Mouse (Mus musculus) limb, embryonic 14.5 days (tissue): Measurements from ENCODE around the gene Gtf2e1. TPM values are rescaled to one million over a fixed set of nuclear protein-coding genes. Genes with fewer than 3 reads are reported as not detected.

Experiments
- ATAC-seq: fragments of 200-750 bp; cut with Nextera tagmentation; 2 replicates; pipeline ENCODE4 v1.8.0; 2017; ENCODE audit warnings: low read depth, moderate number of reproducible peaks, moderate TSS enrichment; ENCODE audit not compliant: low FRiP score
- DNase-seq: peaks from one replicate; pipeline ENCODE4 v3.0.0-alpha.2; 2015; ENCODE audit warnings: low spot score
- H3K27ac ChIP-seq: fragments of 300-500 bp; sonication (generic); replicated peaks from 2 replicates; pipeline ENCODE4 v1.5.1; 2014; ENCODE audit warnings: low read depth, mild to moderate bottlenecking, low read length, moderate library complexity, mixed read lengths
- H3K27me3 ChIP-seq: fragments of 300-500 bp; sonication (generic); 2 replicates; pipeline ENCODE4 v1.6.1; 2014; ENCODE audit warnings: low read length, mixed read lengths; ENCODE audit not compliant: control insufficient read depth, insufficient read depth
- H3K36me3 ChIP-seq: fragments of 300-500 bp; sonication (generic); 2 replicates; pipeline ENCODE4 v1.6.1; 2014; ENCODE audit warnings: mild to moderate bottlenecking, low read length, moderate library complexity, mixed read lengths; ENCODE audit not compliant: control insufficient read depth, insufficient read depth
- H3K4me1 ChIP-seq: fragments of 300-500 bp; sonication (generic); 2 replicates; pipeline ENCODE4 v1.6.1; 2014; ENCODE audit warnings: antibody characterized with exemption, low read length, mixed read lengths; ENCODE audit not compliant: control insufficient read depth, insufficient read depth
- H3K4me2 ChIP-seq: fragments of 300-500 bp; sonication (generic); replicated peaks from 2 replicates; pipeline ENCODE4 v1.6.1; 2014; ENCODE audit warnings: low read depth, mild to moderate bottlenecking, low read length, moderate library complexity; ENCODE audit not compliant: severe bottlenecking
- H3K4me3 ChIP-seq: fragments of 300-500 bp; sonication (generic); replicated peaks from 2 replicates; pipeline ENCODE4 v1.5.1; 2014; ENCODE audit warnings: low read length
- H3K9ac ChIP-seq: fragments of 300-500 bp; sonication (generic); 2 replicates; pipeline ENCODE4 v1.6.1; 2014; ENCODE audit warnings: mild to moderate bottlenecking, low read depth, low read length, moderate library complexity; ENCODE audit not compliant: severe bottlenecking
- H3K9me3 ChIP-seq: fragments of 300-500 bp; sonication (generic); 2 replicates; pipeline ENCODE4 v1.6.1; 2016; ENCODE audit warnings: low read length; ENCODE audit not compliant: control insufficient read depth
- POLR2A ChIP-seq: fragments of 200-500 bp; IDR thresholded peaks from 2 replicates; pipeline ENCODE4 v1.8.0; 2012; ENCODE audit warnings: inconsistent platforms, mild to moderate bottlenecking, moderate library complexity, borderline replicate concordance; ENCODE audit not compliant: insufficient read depth, insufficient read length; ENCODE audit errors: extremely low read depth
- WGBS: fragments of 180-500 bp; shearing (Covaris S2); extraction: QIAGEN DNeasy Blood & Tissue Kit; methylation state at CpG from one replicate; pipeline ENCODE4 v1.1.7; 2014; 5-methylcytosine and 5-hydroxymethylcytosine counted together
- polyA plus RNA-seq, 2 experiments: library from polyadenylated mRNA; depleted of rRNA in 1 of 2; stranded (reverse) in 1 of 2; unstranded in 1 of 2; fragments of >200 nt; fragmentation: Nextera tagmentation in 1 of 2; extraction: Ambion mirVana in 1 of 2; gene quantifications; 2 replicates each; pipeline versions ENCODE4 v1.2.1 to v1.2.3; 2012 to 2014

Gene Gtf2e1
- polyA plus RNA-seq, 2 experiments: 23.0 to 28.2 TPM

DNA sequence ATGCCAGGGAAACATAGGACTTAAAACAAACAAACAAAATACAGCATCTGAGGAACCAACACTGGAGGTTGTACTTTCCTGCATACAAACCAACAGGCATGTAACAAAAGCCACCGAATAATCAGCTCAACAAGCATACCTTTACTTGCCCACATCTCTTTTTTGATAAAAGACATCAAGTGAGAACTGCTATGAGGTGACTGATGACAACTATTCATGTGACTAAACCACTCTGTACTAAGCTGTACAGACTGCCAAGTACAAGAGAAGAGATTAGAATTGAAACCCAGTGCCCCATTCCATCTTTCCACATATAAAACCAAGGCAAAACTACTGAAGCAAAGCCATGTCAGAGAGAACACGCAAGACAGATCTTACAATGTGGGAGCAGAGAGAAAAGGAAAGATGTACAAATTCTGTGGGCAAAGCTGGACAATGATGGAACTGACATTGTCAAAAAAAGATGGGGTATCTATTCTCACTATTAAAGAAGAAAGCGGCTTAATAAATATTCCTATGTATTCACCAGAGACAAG is 12.8 kb downstream of the Gtf2e1 start:
- Histone ChIP-seq H3K9ac (no peak overlapping the region), H3K27ac (no peak overlapping the region), H3K4me2 (no peak overlapping the region), H3K9me3 (no peaks in the 10 kb centered on the region), H3K4me3 (no peak overlapping the region), H3K27me3 (no peaks in the 10 kb centered on the region), H3K4me1 (no peaks in the 10 kb centered on the region), H3K36me3 (peaks cover 20% of the 10 kb centered on the region)
- TF ChIP-seq POLR2A: no peak
- no peak for DNase-seq
- 96% methylated on average over 3 of the region's 3 CpGs for WGBS
- no peak for ATAC-seq

DNA sequence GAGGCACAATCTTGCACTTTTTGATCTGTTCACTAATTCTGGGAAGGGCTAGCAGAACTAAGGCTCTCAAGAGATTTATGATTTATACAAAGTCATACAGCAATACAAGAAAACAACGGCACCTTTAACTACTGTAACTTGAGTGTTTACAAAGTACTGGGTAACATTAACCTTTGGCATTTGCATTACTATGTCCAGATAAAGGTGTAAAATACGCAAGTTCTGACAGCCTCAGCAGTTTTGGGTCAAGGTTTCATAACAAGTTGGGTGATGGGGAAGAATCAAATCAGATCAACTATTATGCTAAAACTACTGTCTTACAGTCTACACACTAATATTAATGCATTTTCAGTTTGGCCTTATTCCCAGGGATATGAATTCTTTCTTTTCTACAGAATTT is 14.5 kb downstream of the Gtf2e1 start:
- no peak for DNase-seq
- 95% methylated on average over 2 of the region's 2 CpGs for WGBS
- no peak for ATAC-seq
- H3K4me1 ChIP-seq: no peaks in the 10 kb centered on the region
- H3K4me3 ChIP-seq: no peak overlapping the region
- no peak overlapping the region for H3K27ac ChIP-seq
- peaks cover 5% of the 10 kb centered on the region; the same call in 1 of the 2 replicates for H3K9me3 ChIP-seq
- H3K27me3 ChIP-seq: no peaks in the 10 kb centered on the region
- no peak overlapping the region for H3K4me2 ChIP-seq
- no peak for TF ChIP-seq POLR2A
- H3K9ac ChIP-seq: no peak overlapping the region
- H3K36me3 ChIP-seq: peaks cover 34% of the 10 kb centered on the region

DNA sequence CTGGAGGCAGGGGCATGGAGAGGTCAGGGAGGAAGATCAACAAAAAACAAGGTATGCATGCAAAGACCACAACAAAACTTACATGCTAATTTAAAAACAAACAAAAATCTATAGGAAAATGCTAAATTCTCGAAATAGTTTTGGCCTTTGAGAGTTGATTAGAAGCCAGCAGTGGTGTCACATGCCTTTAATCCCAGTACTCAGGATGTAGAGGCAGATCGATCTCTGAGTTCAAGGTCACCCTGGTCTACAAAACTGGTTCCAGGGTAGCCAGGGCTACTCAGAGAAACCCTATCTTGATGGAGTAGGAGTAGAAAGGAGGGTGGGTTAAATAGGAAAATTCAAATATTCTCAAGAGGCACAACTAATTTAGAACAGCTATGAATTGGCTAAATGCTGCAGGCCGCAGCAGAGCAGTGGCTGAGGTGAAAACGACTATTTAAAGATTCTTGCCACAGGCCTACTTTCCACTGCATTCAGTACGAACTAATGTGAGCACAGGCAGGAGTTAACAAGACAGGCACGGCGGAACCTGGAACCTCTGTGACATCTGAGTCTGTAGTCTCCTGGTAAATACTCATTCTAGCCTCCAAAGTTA is 17.4 kb downstream of the Gtf2e1 start:
- H3K9me3 ChIP-seq: peaks cover 5% of the 10 kb centered on the region; the same call in 1 of the 2 replicates
- no peaks in the 10 kb centered on the region for H3K4me1 ChIP-seq
- ATAC-seq (no peak), DNase-seq (no peak)
- H3K36me3 ChIP-seq: peaks cover 46% of the 10 kb centered on the region
- H3K4me2 ChIP-seq: no peak overlapping the region
- 86% methylated on average over 7 of the region's 7 CpGs for WGBS
- H3K4me3 ChIP-seq: no peak overlapping the region
- H3K27me3 ChIP-seq: no peaks in the 10 kb centered on the region
- TF ChIP-seq POLR2A: no peak
- no peak overlapping the region for H3K27ac ChIP-seq
- no peak overlapping the region for H3K9ac ChIP-seq

DNA sequence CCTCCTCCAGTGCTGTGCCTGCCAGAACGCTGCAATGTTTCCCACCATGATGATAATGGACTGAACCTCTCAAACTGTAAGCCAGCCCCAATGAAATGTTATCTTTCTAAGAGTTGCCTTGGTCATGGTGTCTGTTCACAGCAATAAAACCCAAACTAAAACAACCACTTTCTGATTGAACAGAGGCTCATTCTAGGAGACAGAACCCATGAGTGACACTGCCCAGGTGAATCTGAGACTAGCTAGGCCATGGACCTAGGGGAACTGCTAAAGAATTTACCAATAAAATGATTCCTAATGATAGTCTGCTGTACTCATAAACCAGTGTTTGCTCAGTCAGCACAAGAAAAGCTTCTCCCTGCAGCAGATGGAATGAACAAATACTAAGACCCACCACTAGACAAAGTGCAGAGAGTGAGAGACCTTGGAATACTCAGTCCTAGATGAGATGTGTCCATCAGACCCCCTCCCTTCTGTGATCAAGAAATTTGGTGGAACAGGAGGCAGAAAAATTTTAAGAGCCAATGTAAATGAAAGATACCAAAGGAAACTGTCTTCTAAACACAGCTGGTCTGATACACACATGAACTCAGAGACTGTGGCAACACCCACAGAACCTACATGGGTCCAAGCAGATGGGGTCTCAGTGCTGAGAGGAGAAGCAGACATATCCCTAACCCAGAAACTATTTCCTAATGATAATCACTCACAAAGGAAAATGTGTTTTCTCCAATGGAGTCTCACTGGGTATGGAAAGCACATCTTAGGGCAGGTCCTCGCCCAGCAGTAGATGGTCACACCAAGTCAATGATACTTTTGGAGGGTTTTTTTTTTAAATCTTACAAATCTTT is 19.2 kb downstream of the Gtf2e1 start:
- 96% methylated on average over 2 of the region's 2 CpGs for WGBS
- TF ChIP-seq POLR2A: no peak
- Histone ChIP-seq H3K9ac (no peak overlapping the region), H3K27ac (no peak overlapping the region), H3K4me2 (no peak overlapping the region), H3K4me3 (no peak overlapping the region), H3K9me3 (peaks cover 5% of the 10 kb centered on the region; the same call in 1 of the 2 replicates), H3K4me1 (no peaks in the 10 kb centered on the region), H3K27me3 (no peaks in the 10 kb centered on the region), H3K36me3 (peaks cover 51% of the 10 kb centered on the region)
- ATAC-seq: no peak
- DNase-seq: no peak

DNA sequence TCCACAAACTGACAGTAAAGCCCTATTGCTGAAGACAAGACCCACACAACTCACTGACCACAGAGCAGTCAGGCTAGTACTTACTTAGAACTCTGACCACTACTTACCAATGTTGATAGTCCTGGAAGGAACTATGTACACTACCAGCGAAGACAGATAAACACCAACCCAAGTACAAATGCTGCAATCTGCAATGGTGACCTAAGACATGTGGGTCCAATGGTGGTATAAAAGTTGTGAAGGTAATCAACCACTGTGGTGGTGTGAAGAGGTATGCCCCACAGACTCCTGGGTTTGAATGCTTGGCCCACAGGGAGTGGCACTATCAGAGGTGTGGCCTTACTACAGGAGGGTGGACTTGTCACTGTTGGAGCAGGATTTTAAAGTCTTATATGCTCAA is 19.9 kb downstream of the Gtf2e1 start:
- Histone ChIP-seq H3K27ac (no peak overlapping the region), H3K4me1 (no peaks in the 10 kb centered on the region), H3K9me3 (peaks cover 5% of the 10 kb centered on the region; the same call in 1 of the 2 replicates), H3K4me2 (no peak overlapping the region), H3K4me3 (no peak overlapping the region), H3K36me3 (peaks cover 58% of the 10 kb centered on the region), H3K27me3 (no peaks in the 10 kb centered on the region), H3K9ac (no peak overlapping the region)
- ATAC-seq: no peak
- no peak for DNase-seq
- no peak for TF ChIP-seq POLR2A
- 95% methylated on average over 1 of the region's 1 CpGs for WGBS
